Mouse (Mus musculus) forebrain, postnatal 0 days (tissue): Measurements from ENCODE around the gene Pa2g4. TPM values are rescaled to one million over a fixed set of nuclear protein-coding genes. Genes with fewer than 3 reads are reported as not detected.
"Not testable (repeated sequence)": the region's sequence is repeated elsewhere in the genome, so short reads cannot be mapped to it uniquely, and the experiment has no call there.

Source experiments
- ATAC-seq: fragments of 200-750 bp; cut with Nextera tagmentation; 2 replicates; pipeline ENCODE4 v1.8.0; 2017; ENCODE audit warnings: mild to moderate bottlenecking, moderate library complexity
- DNase-seq: peaks from one replicate; pipeline ENCODE4 v3.0.0-alpha.2; 2015
- H3K27ac ChIP-seq: fragments of 300-500 bp; sonication (generic); 2 replicates; pipeline ENCODE4 v1.5.1; 2014; ENCODE audit warnings: low read depth, mild to moderate bottlenecking, antibody characterized with exemption, low read length, moderate library complexity, mixed read lengths
- H3K27me3 ChIP-seq: fragments of 300-500 bp; sonication (generic); 2 replicates; pipeline ENCODE4 v1.6.1; 2014; ENCODE audit warnings: mild to moderate bottlenecking, low read length, mixed read lengths; ENCODE audit not compliant: insufficient read depth
- H3K36me3 ChIP-seq: fragments of 300-500 bp; sonication (generic); 2 replicates; pipeline ENCODE4 v1.6.1; 2014; ENCODE audit warnings: mild to moderate bottlenecking, moderate library complexity; ENCODE audit not compliant: insufficient read depth
- H3K4me1 ChIP-seq: fragments of 300-500 bp; sonication (generic); 2 replicates; pipeline ENCODE4 v1.6.1; 2014; ENCODE audit warnings: antibody characterized with exemption; ENCODE audit not compliant: insufficient read depth
- H3K4me2 ChIP-seq: fragments of 300-500 bp; sonication (generic); 2 replicates; pipeline ENCODE4 v1.6.1; 2014; ENCODE audit warnings: low read depth, mild to moderate bottlenecking, moderate library complexity
- H3K4me3 ChIP-seq: fragments of 300-500 bp; sonication (generic); 2 replicates; pipeline ENCODE4 v1.5.1; 2014; ENCODE audit warnings: low read depth, low read length, mixed read lengths
- H3K9ac ChIP-seq: fragments of 300-500 bp; sonication (generic); 2 replicates; pipeline ENCODE4 v1.6.1; 2014; ENCODE audit warnings: mild to moderate bottlenecking
- H3K9me3 ChIP-seq: fragments of 300-500 bp; sonication (generic); 2 replicates; pipeline ENCODE4 v1.6.1; 2016; ENCODE audit warnings: low read length
- CTCF ChIP-seq: sonication (generic); IDR thresholded peaks from 2 replicates; pipeline ENCODE4 v1.5.1; 2016; ENCODE audit warnings: antibody characterized with exemption, control low read depth, low read depth
- WGBS: fragments of 180-500 bp; shearing (Covaris S2); extraction: QIAGEN DNeasy Blood & Tissue Kit; methylation state at CpG from one replicate; pipeline ENCODE4 v1.1.7; 2014; 5-methylcytosine and 5-hydroxymethylcytosine counted together
- polyA plus RNA-seq: library from polyadenylated mRNA; unstranded; fragments of >200 nt; fragmentation: Nextera tagmentation; extraction: Ambion mirVana; gene quantifications from 2 replicates; pipeline ENCODE4 v1.2.1, GENCODE M21; 2015
- total RNA-seq: library from RNA; depleted of rRNA; stranded (reverse); fragments of >200 nt; gene quantifications from 2 replicates; pipeline ENCODE4 v1.2.3, GENCODE M21; 2014

The Pa2g4 gene
- total and polyA plus RNA-seq, 2 experiments from 2014 or later, result 122 to 128 TPM

DNA sequence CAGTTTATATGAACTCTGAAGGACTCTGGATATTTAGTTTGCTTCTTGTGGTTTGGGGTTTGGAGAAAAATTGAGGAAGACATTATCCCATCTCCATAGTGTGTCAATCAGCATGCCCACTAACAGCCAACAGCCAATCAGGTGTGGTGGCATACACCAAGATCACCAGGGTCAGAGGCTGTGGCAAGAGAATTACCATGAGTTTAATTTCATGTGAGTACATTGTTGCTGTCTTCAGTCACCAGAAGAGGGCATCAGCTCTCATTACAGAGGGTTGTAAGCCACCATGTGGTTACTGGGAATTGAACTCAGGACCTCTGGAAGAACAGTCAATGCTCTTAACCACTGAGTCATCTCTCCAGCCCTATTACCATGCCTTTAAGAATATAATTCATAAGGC is 9.5 kb downstream of the Pa2g4 start:
- Histone ChIP-seq H3K4me2 (no peak overlapping the region), H3K36me3 (peaks cover 32% of the 10 kb centered on the region), H3K4me1 (no peaks in the 10 kb centered on the region), H3K9me3 (no peaks in the 10 kb centered on the region), H3K27me3 (no peaks in the 10 kb centered on the region), H3K4me3 (no peak overlapping the region), H3K9ac (no peak overlapping the region), H3K27ac (no peak overlapping the region)
- no peak for ATAC-seq
- no peak for DNase-seq
- peak; percentile 44 for TF ChIP-seq CTCF

GRCm38 (mm10) chr10:128555567-128555966 is 10.2 kb downstream of the Pa2g4 start:
- H3K27me3 ChIP-seq, DNase-seq, H3K4me2 ChIP-seq, ATAC-seq, H3K9ac ChIP-seq, H3K27ac ChIP-seq, H3K4me3 ChIP-seq, H3K4me1 ChIP-seq, H3K9me3 ChIP-seq: not testable (repeated sequence)
- peaks cover 25% of the 10 kb centered on the region for H3K36me3 ChIP-seq
- 95% methylated on average over 1 of the region's 1 CpGs for WGBS

GRCm38 (mm10) chr10:128550144-128550823 is 15.5 kb downstream of the Pa2g4 start:
- H3K27me3 ChIP-seq, H3K4me2 ChIP-seq, H3K4me1 ChIP-seq, ATAC-seq, H3K4me3 ChIP-seq, DNase-seq, H3K9me3 ChIP-seq, H3K27ac ChIP-seq, H3K9ac ChIP-seq, H3K36me3 ChIP-seq: not testable (repeated sequence)
- 91% methylated on average over 11 of the region's 11 CpGs for WGBS

GRCm38 (mm10) chr10:128549682-128550057 is 16.1 kb downstream of the Pa2g4 start:
- WGBS, result 65% methylated on average over 6 of the region's 6 CpGs
- not testable (repeated sequence) for ATAC-seq

DNA sequence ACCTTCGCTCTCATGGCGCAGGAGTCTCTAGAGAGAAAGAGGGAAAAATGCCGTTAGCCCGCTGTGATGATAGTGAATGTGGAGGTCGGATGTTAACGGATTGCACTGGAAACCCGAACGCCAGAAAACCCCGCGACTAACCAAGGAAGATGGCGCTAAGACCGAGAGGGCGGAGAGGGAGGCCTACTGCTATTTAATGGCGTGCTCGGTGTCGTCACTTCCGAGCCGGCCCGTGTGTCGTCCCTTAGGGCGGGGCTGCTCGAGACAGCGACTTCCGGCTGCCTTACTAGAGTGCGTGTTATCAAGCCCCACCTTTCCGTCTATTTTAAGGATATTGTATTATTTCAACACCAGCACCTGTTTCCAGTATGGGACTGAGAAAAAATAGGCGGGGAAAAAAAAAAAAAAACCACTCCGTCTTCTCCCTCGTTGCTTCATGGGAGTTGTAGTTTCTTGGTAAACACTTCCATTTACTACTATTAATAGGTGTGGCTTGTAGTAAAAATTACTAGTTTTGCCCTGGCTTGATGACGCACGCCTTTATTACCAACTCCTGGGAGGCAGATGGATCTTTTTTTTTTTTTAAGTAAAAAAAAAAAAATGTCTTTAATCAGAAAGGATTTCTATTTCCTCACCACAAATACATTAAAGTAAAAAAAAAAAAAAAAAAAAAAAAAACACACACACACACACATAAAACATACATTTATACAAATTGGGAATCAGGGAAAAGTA is 16.7 kb downstream of the Pa2g4 start, which contains the start of gene Rpl41:
TSS of gene Rpl41 (minus strand) at position 359 of the 735 bp plus-strand sequence.
- 1% methylated on average over 31 of the region's 31 CpGs for WGBS
- H3K9ac ChIP-seq, result peak within 1 kb of the TSS; percentile 92
- H3K27me3 ChIP-seq, result no peaks in the 10 kb centered on the region
- peak within 1 kb of the TSS; percentile 99 for H3K27ac ChIP-seq
- DNase-seq (peak; percentile 98), ATAC-seq (peak; percentile 92)
- H3K4me2 ChIP-seq, result peak within 1 kb of the TSS; percentile 84
- no peaks in the 10 kb centered on the region for H3K9me3 ChIP-seq
- H3K4me1 ChIP-seq, result peaks cover 7% of the 10 kb centered on the region; the same call in 1 of the 2 replicates
- H3K4me3 ChIP-seq, result peak within 1 kb of the TSS; percentile 74
- peaks cover 17% of the 10 kb centered on the region for H3K36me3 ChIP-seq
- TF ChIP-seq CTCF, result 0 out of 2 replicates have a peak, but pooled peaks have one; percentile 21

More at GRCm38 (mm10) chr10:128549682-128550057, 16.1 kb downstream of the Pa2g4 start:
- H3K4me2 ChIP-seq, H3K4me1 ChIP-seq, H3K9me3 ChIP-seq, H3K9ac ChIP-seq, H3K27me3 ChIP-seq, H3K4me3 ChIP-seq: not testable (repeated sequence)
- Histone ChIP-seq H3K36me3 (peaks cover 11% of the 10 kb centered on the region), H3K27ac (peak overlapping the region; percentile 69)
- DNase-seq, result peak; percentile 38

- DNase-seq, result not testable (repeated sequence)
- H3K27ac ChIP-seq, result peak overlapping the region; percentile 99
- WGBS, result under 1% methylated on average over 27 of the region's 30 CpGs
Observed at GRCm38 (mm10) chr10:128548051-128548791, 17.6 kb downstream of the Pa2g4 start.

More at GRCm38 (mm10) chr10:128548051-128548791, 17.6 kb downstream of the Pa2g4 start:
- not testable (repeated sequence) for H3K9me3 ChIP-seq, H3K27me3 ChIP-seq, ATAC-seq, H3K4me1 ChIP-seq
- H3K36me3 ChIP-seq, result peaks cover 26% of the 10 kb centered on the region
- peak overlapping the region; percentile 84 for H3K4me2 ChIP-seq
- H3K4me3 ChIP-seq, result peak overlapping the region; percentile 74
- peak overlapping the region; percentile 92 for H3K9ac ChIP-seq
